Mouse (Mus musculus) common myeloid progenitor, adult 5-6 weeks (primary cell): ENCODE results near the gene Afap1l2. TPM values are rescaled to one million over a fixed set of nuclear protein-coding genes. Genes with fewer than 3 reads are reported as not detected.

Experiments
- ATAC-seq: replicated peaks from 2 replicates; pipeline ENCODE4 v1.8.0; 2016; ENCODE audit warnings: low read depth, mild to moderate bottlenecking, moderate TSS enrichment, inconsistent platforms; ENCODE audit not compliant: poor library complexity, severe bottlenecking
- total RNA-seq: library from RNA; stranded (forward); fragments of 200-1000, 187-1606 nt; gene quantifications from 2 replicates; pipeline ENCODE4 v1.2.3, GENCODE M21; 2017

Gene Afap1l2
- total RNA-seq, 1 experiment from 2014 or later, result not detected

GRCm38 (mm10) chr19:57010064-57010463 is 2.0 kb upstream of the Afap1l2 start:
- ATAC-seq, result no peak

- no peak for ATAC-seq
These were observed 1.6 kb upstream of the Afap1l2 start for GRCm38 (mm10) chr19:57009653-57010052.

GRCm38 (mm10) chr19:57007291-57007690 is 737 bp downstream of the Afap1l2 start:
- no peak for ATAC-seq

GRCm38 (mm10) chr19:57006841-57007240 is 1.2 kb downstream of the Afap1l2 start:
- ATAC-seq, result no peak

- ATAC-seq, result no peak
These were observed 3.0 kb downstream of the Afap1l2 start for GRCm38 (mm10) chr19:57005062-57005461.

GRCm38 (mm10) chr19:57003460-57003810 is 4.6 kb downstream of the Afap1l2 start:
- no peak for ATAC-seq

- no peak for ATAC-seq
These were observed 5.1 kb downstream of the Afap1l2 start for GRCm38 (mm10) chr19:57002741-57003459.

GRCm38 (mm10) chr19:57001926-57002325 is 6.1 kb downstream of the Afap1l2 start:
- ATAC-seq, result no peak

GRCm38 (mm10) chr19:57000592-57000991 is 7.4 kb downstream of the Afap1l2 start:
- ATAC-seq, result no peak

GRCm38 (mm10) chr19:56999781-57000180 is 8.2 kb downstream of the Afap1l2 start:
- ATAC-seq, result no peak

- ATAC-seq, result no peak
These were observed 9.1 kb downstream of the Afap1l2 start for GRCm38 (mm10) chr19:56998910-56999309.

- ATAC-seq, result no peak
These were observed 9.7 kb downstream of the Afap1l2 start for GRCm38 (mm10) chr19:56998331-56998730.

GRCm38 (mm10) chr19:56997164-56997599 is 10.8 kb downstream of the Afap1l2 start:
- ATAC-seq, result no peak

- no peak for ATAC-seq
These were observed 12.6 kb downstream of the Afap1l2 start for GRCm38 (mm10) chr19:56995441-56995840.

- no peak for ATAC-seq
These were observed 13.4 kb downstream of the Afap1l2 start for GRCm38 (mm10) chr19:56994653-56995052.

- ATAC-seq, result no peak
These were observed 14.3 kb downstream of the Afap1l2 start for GRCm38 (mm10) chr19:56993763-56994162.

GRCm38 (mm10) chr19:56992978-56993545 is 15.0 kb downstream of the Afap1l2 start:
- ATAC-seq, result no peak

GRCm38 (mm10) chr19:56990367-56991111 is 17.5 kb downstream of the Afap1l2 start:
- no peak for ATAC-seq

GRCm38 (mm10) chr19:56989171-56989570 is 18.9 kb downstream of the Afap1l2 start:
- ATAC-seq, result no peak

- no peak for ATAC-seq
These were observed 23.8 kb downstream of the Afap1l2 start for GRCm38 (mm10) chr19:56984229-56984628.

GRCm38 (mm10) chr19:56983757-56984156 is 24.3 kb downstream of the Afap1l2 start:
- no peak for ATAC-seq
